Mouse (Mus musculus) lung, embryonic 14.5 days (tissue): Measurements from ENCODE around the gene Tmem184b. TPM values are rescaled to one million over a fixed set of nuclear protein-coding genes. Genes with fewer than 3 reads are reported as not detected.

Experiments used
- ATAC-seq: fragments of 200-750 bp; cut with Nextera tagmentation; 2 replicates; pipeline ENCODE4 v1.8.0; 2017; ENCODE audit warnings: mild to moderate bottlenecking, moderate TSS enrichment, moderate library complexity; ENCODE audit not compliant: insufficient read depth
- DNase-seq: peaks from one replicate; pipeline ENCODE4 v3.0.0-alpha.2; 2015
- H3K27ac ChIP-seq: fragments of 300-500 bp; sonication (generic); 2 replicates; pipeline ENCODE4 v1.5.1; 2014; ENCODE audit warnings: low read depth, mild to moderate bottlenecking, moderate library complexity
- H3K27me3 ChIP-seq: fragments of 300-500 bp; sonication (generic); 2 replicates; pipeline ENCODE4 v1.6.1; 2014; ENCODE audit warnings: low read length, control low read depth; ENCODE audit not compliant: insufficient read depth
- H3K36me3 ChIP-seq: fragments of 300-500 bp; sonication (generic); 2 replicates; pipeline ENCODE4 v1.6.1; 2014; ENCODE audit warnings: control low read depth; ENCODE audit not compliant: insufficient read depth
- H3K4me1 ChIP-seq: fragments of 300-500 bp; sonication (generic); 2 replicates; pipeline ENCODE4 v1.6.1; 2014; ENCODE audit warnings: antibody characterized with exemption, control low read depth; ENCODE audit not compliant: insufficient read depth
- H3K4me2 ChIP-seq: fragments of 300-500 bp; sonication (generic); 2 replicates; pipeline ENCODE4 v1.6.1; 2014; ENCODE audit warnings: mild to moderate bottlenecking
- H3K4me3 ChIP-seq: fragments of 300-500 bp; sonication (generic); 2 replicates; pipeline ENCODE4 v1.5.1; 2014; ENCODE audit warnings: low read depth, low read length
- H3K9ac ChIP-seq: fragments of 300-500 bp; sonication (generic); 2 replicates; pipeline ENCODE4 v1.6.1; 2014
- H3K9me3 ChIP-seq: fragments of 300-500 bp; sonication (generic); 2 replicates; pipeline ENCODE4 v1.6.1; 2016; ENCODE audit warnings: low read depth, low read length, control low read depth
- CTCF ChIP-seq: IDR thresholded peaks from 2 replicates; pipeline ENCODE4 v1.5.1; 2016; ENCODE audit warnings: antibody characterized with exemption, low read depth
- WGBS: fragments of 180-500 bp; shearing (Covaris S2); extraction: QIAGEN DNeasy Blood & Tissue Kit; methylation state at CpG from one replicate; pipeline ENCODE4 v1.1.7; 2014; 5-methylcytosine and 5-hydroxymethylcytosine counted together
- polyA plus RNA-seq: library from polyadenylated mRNA; unstranded; fragments of >200 nt; fragmentation: Nextera tagmentation; extraction: Ambion mirVana; gene quantifications from 2 replicates; pipeline ENCODE4 v1.2.1, GENCODE M21; 2014

The Tmem184b gene
- polyA plus RNA-seq, 1 experiment from 2014 or later = 77.3 TPM

DNA sequence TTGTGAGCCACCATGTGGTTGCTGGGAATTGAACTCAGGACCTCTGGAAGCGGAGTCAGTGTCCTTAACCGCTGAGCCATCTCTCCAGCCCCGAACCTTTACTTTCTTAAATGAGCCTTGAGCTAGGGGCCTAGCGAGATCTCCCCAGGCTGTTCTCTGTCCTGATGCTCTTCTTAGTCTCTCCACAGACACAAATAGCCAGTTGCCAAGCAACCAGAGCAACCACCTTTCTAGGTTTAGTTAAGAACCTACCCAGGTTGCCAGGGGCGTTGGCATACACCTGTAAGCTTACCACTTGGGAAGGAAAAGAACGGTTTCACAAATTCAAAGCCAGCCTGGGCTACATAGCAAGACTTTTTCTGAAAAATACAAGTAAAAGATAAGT is 73.4 kb downstream of the Tmem184b start:
- Histone ChIP-seq H3K4me3 (no peak overlapping the region), H3K4me2 (no peak overlapping the region), H3K36me3 (no peaks in the 10 kb centered on the region), H3K27ac (no peak overlapping the region), H3K4me1 (peaks cover 6% of the 10 kb centered on the region; the same call in 1 of the 2 replicates), H3K9ac (no peak overlapping the region), H3K27me3 (no peaks in the 10 kb centered on the region), H3K9me3 (no peaks in the 10 kb centered on the region)
- ATAC-seq (no peak), DNase-seq (no peak)
- TF ChIP-seq CTCF = no peak
- WGBS = 82% methylated on average over 6 of the region's 6 CpGs

GRCm38 (mm10) chr15:79329346-79329978 is 73.9 kb downstream of the Tmem184b start:
- Histone ChIP-seq H3K9ac (no peak overlapping the region), H3K27me3 (no peaks in the 10 kb centered on the region), H3K4me2 (no peak overlapping the region), H3K4me1 (peaks cover 8% of the 10 kb centered on the region; the same call in 1 of the 2 replicates), H3K4me3 (no peak overlapping the region), H3K9me3 (no peaks in the 10 kb centered on the region), H3K27ac (no peak overlapping the region), H3K36me3 (no peaks in the 10 kb centered on the region)
- peak; percentile 16; the same call in 1 of the 2 replicates for TF ChIP-seq CTCF
- WGBS = 93% methylated on average over 6 of the region's 6 CpGs
- no peak for ATAC-seq
- no peak for DNase-seq

- ATAC-seq (no peak), DNase-seq (no peak)
- Histone ChIP-seq H3K27ac (no peak overlapping the region; the same call in 1 of the 2 replicates), H3K4me3 (no peak overlapping the region; the same call in 1 of the 2 replicates), H3K27me3 (no peaks in the 10 kb centered on the region), H3K4me2 (peak overlapping the region; percentile 86), H3K4me1 (peaks cover 12% of the 10 kb centered on the region), H3K36me3 (no peaks in the 10 kb centered on the region), H3K9me3 (no peaks in the 10 kb centered on the region), H3K9ac (no peak overlapping the region)
- TF ChIP-seq CTCF = no peak
- 85% methylated on average over 4 of the region's 4 CpGs for WGBS
Observed at GRCm38 (mm10) chr15:79328939-79329275, 74.5 kb downstream of the Tmem184b start.

GRCm38 (mm10) chr15:79328058-79328938 is 75.1 kb downstream of the Tmem184b start, which contains the start of gene Pla2g6:
Gene Pla2g6, minus strand, starts transcription at chr15:79328390.
- Histone ChIP-seq H3K4me2 (peak within 1 kb of the TSS; percentile 86), H3K36me3 (no peaks in the 10 kb centered on the region), H3K9ac (peak within 1 kb of the TSS; percentile 73), H3K4me3 (peak within 1 kb of the TSS; percentile 58), H3K27me3 (no peaks in the 10 kb centered on the region), H3K27ac (peak within 1 kb of the TSS; percentile 96), H3K4me1 (peaks cover 17% of the 10 kb centered on the region), H3K9me3 (no peaks in the 10 kb centered on the region)
- ATAC-seq (peak; percentile 96), DNase-seq (peak; percentile 100)
- 0 out of 2 replicates have a peak, but pooled peaks have one; percentile 9 for TF ChIP-seq CTCF
- 3% methylated on average over 46 of the region's 46 CpGs for WGBS

DNA sequence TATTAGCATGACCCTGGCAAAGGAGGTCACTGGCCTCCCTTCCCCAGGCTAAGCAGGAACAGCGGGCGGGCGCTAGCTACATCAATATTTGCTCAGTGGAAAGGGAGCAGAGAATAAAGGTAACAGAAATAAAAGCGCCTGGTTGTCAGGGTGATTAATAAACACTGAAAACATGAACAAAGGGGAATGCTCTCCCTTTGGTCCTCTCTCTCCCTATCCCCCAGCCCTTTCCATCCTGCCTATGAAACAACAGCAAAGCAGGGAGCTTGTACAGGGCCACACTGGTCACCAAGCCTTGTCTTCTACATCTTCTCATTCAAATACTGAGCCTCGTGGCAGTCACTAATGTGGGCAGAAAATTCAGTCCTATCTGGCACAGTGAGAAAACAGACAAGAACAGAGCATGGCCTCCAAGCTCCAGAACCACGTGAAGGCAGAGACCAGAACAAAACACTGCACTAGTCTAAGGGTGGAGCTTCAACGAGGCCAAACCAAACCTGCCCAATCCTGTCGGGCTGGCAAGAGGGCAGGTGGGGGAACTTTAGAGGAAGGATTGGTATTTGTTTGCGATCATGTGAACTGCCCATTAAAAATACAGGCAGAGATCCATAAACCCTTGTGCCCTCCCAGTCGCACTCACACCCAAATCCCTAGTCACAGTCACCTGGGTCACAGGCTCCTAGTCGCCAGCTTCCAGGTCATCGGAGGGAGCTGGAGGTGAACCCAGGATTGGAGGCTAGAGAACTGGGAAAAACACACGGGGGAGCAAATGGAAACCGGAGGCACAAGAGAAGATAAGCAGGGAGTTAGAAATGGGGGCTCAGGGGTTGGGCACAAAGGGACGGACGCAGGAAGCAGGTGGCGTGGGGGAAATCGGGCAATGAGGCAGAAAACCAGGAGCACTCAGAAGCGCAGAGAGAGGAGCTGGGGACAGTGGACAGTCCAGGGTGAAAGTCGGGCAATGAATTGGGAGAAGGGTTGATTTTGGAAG is 76.1 kb downstream of the Tmem184b start:
- H3K4me3 ChIP-seq = peak overlapping the region; percentile 58
- WGBS = 12% methylated on average over 20 of the region's 20 CpGs
- DNase-seq = peak; percentile 58
- no peaks in the 10 kb centered on the region for H3K36me3 ChIP-seq
- ATAC-seq = peak; percentile 5
- peak overlapping the region; percentile 86 for H3K4me2 ChIP-seq
- TF ChIP-seq CTCF = no peak
- H3K9me3 ChIP-seq = no peaks in the 10 kb centered on the region
- peaks cover 18% of the 10 kb centered on the region for H3K4me1 ChIP-seq
- peak overlapping the region; percentile 96 for H3K27ac ChIP-seq
- H3K9ac ChIP-seq = peak overlapping the region; percentile 73
- no peaks in the 10 kb centered on the region for H3K27me3 ChIP-seq

DNA sequence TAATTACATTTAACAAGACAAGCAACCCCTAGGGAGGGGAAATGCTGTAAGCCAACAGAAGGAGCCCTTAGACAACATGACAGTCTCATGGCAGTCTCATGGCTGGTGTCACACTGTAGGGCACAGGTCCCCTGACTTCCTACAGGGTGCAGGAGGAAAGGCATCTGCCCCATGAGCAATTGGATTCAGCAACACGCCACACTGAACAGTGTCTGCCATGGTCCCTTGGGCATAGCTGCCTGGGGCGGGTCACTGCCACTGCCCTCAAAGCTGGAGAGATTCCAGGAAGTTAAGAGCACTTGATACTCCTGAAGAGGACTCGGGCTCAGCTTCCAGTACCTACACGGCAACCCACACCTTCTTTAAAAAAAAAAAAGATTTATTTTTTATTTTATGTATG is 77.1 kb downstream of the Tmem184b start:
- DNase-seq = peak; percentile 74
- peak overlapping the region; percentile 96 for H3K27ac ChIP-seq
- no peaks in the 10 kb centered on the region for H3K27me3 ChIP-seq
- no peaks in the 10 kb centered on the region for H3K9me3 ChIP-seq
- 50% methylated on average over 4 of the region's 4 CpGs for WGBS
- no peak for TF ChIP-seq CTCF
- no peak for ATAC-seq
- H3K4me2 ChIP-seq = peak overlapping the region; percentile 86
- no peak overlapping the region for H3K4me3 ChIP-seq
- no peak overlapping the region for H3K9ac ChIP-seq
- H3K4me1 ChIP-seq = peaks cover 22% of the 10 kb centered on the region
- H3K36me3 ChIP-seq = no peaks in the 10 kb centered on the region
